Mouse (Mus musculus): ENCODE results near the gene Micall2.

Gene Micall2

DNA sequence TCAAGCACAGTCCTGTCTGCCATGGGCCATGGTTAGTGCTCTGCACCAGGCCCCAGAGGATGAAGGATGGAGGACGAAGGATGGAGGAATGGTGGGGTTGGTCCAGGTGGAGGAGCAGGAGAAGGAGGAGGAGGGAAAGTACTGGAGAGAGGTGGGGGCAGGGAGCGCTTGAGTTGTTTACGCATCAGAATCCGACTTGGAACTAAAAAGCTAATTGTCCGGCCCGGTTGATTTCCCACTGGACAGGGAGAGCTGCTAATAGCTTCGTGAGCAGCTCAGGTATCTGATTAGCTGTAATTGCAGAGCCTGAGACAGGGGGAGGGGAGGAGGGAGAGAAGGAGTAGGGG is 53.5 kb downstream of the Micall2 start:
- DNase-seq (ENCODE audit: low spot score in 2 of 2) = no peak

DNA sequence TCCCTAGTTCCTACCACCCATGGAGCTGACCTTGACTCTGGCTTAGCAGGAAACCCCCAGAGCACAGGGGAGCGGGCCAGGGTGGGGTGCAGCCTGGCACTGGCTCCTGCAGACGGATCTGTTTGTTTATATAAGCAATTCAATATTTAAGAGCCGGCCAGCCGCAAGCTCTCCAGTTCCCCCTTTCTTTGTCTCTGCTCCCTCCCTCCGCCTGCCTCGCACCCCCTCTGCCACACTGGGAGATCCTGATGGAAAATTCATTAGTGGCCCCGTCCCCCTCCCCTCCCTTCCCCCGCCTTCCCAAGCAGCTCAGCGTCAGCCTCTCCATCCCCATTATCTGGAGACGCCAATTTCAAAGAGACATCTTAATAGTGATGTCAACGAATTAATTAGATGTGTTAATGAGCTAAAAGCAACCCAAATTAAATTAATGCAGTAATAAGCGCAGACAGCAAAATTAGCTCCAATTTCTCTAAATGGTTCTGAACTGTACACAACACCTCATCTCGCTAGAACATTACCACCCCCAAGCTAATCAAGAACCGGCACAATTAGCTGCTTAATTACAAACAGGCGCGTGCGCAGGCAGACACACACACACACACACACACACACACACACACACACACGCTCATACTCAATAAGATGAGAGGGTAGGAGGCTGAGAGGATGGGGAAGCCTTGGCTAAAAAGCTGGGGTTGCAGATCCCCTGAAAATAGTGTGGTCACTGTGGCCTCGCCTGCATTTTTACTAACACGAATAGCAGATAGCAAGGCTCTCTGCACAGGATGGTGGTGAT is 54.1 kb downstream of the Micall2 start:
- no peak for DNase-seq (ENCODE audit: low spot score in 2 of 2)

DNA sequence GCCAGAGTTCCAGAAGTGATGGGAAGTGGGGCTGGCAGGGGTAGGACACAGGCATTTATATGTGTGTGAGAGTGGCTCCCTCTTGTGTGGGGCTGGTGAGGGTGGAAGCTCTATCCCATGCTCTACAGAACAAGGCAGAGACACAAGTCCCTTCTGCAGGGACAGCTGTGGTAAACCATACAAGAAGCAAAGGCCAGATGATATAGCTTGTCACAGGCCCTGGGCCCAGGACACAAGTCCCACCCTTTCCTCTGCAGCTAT is 60.5 kb downstream of the Micall2 start:
- no peak for DNase-seq (ENCODE audit: low spot score in 2 of 2)

DNA sequence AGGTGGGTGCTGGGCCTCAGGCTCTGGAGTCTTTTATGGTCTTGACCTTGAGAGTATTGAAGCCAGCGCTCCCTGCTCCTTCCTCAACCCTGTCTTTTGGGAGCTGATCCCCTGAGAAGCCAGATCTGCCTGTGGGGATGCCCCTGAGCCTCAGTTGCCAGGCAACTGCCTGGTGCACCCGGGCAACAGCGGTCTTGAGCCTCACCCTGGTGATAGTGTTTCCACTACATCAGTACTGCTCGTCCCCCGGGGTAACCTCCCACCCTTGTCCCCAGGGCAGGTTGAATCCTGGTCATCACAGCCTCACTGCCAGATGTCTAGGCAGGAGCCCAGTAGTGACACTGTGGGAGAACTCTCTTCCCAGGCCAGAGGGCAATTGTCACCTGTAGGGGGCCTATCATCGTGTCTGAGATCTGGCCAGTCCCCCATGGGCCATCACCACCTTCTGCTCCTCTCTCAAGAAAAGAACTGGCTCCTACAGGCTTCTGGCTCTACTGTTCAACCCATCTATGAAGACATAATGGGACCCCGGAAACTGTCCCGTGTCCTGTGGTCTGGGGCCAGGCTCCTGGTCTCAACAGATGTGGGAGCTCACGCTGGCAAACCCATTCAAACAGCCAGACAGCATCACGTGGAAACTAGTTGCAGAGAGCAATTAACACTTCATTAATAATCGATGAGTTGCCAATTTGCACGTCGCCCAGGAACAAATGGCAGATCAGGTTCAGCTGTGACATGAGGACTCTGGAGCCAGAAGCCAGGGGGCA is 61.0 kb downstream of the Micall2 start:
- no peak for DNase-seq (ENCODE audit: low spot score in 2 of 2)

DNA sequence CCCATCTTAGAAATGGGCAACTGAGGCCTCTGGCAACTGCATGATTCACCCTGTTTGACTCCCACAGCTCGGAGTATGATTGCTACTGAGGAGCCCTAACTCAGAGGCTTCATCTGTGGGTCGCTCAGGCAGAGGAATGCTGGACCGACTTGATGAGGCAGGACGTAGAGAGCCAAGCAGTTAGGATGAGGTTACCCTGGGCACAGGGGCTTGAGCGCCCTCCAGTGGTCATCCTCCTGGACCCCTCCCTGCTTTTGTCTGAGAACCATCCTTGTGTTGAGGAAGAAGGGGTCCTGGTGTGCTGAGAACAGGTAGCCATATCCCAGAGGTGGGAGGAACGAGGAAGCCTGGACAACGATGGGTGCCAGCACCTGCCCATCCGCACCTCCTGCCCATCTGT is 66.8 kb downstream of the Micall2 start:
- DNase-seq (ENCODE audit: low spot score in 2 of 2) = no peak

DNA sequence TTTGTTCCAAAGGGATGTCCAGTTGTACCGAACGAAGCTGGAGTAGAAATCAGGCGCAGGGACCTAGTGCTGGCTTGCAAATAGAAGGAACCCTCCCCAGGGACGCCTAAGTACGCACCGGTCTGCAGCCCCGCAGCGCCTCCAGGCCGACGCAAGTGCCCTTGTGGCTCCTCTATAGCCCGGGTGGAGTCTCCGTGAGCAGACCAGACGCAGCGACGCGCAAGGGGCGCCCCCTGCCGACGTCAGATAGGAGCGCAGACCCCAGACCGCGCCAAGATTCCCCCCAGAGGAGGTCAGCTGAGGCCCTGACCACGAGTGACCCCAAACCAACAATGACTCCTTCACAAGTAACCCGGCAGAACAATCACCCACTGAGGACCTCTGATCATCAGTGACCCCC is 67.6 kb downstream of the Micall2 start:
- DNase-seq (ENCODE audit: low spot score in 2 of 2) = peak; percentile 33 to 47

DNA sequence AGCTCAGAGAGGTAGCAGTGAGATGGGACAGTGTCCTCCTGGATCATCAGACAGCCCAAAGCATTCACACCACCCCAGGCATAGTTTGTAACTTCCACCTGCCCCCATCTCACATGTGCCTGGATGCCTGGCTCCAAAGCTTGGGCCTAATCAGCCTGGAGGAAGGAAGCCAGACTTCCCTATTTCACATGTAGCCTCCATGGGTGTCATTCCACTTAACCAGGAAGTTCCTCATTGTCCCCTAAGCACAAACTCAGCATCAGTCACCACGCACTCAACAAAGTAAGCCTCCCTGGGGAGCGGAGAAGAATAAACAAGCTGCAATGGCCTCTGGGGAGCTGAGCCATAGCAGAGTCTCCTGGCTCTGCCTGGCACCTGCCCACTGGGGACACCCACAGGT is 69.6 kb downstream of the Micall2 start:
- no peak for DNase-seq (ENCODE audit: low spot score in 2 of 2)

DNA sequence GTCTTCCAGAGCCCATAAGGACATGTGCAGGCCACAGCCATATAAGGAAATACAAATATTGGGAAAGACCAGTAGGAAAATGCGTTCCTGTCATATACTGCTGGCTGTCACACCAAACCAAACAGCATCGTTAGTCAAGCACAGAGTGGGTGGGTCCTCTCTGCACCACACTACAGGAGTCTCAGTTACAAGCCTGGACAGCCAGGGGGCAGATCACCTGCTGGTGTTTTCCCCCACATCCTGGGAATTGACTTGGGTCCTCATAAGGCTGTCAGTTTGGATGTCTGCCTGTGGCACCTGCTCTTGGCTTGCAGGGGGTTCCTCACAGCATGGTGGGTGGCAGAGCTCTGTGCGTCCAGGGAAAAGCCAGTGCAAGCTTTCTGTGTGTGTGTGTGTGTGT is 70.8 kb downstream of the Micall2 start:
- DNase-seq (ENCODE audit: low spot score in 2 of 2) = no peak

DNA sequence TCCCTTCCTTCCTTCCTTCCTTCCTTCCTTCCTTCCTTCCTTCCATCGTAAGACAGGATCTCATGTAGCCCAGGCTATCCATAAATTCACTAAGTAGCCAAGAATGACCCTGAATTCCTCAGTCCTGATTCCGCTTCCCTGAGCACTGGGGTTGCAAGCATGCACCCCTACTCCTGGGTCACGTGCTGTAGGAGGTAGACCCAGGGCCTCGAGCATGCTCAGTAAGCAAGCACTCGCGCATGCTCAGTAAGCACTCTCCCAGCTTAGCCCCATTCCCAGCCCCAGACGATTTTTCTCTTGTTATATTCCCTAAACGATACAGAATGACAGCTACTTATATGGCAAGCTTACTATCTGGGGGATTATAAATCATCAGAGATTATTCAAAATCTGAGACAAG is 74.4 kb downstream of the Micall2 start:
- DNase-seq (ENCODE audit: low spot score in 2 of 2) = no peak

DNA sequence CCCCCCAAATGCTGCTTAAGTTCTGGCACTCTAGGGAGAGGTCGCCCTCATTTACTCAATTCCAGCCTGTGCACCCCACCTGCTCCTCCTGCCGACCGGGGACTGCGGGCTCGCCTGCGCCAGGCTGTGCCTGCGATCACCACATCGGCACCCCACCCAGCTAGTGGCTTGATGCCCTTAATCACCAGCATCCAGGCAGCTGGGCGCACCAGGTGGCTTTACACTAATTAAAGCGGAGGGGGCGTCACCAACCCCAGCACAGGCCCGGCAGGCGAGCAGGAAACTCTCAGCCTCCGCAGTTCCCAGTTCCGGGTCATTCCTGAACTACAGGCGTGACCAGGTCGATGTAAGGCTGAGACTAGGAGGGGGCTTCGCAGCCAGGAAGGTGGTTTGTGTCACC is 76.8 kb downstream of the Micall2 start:
- DNase-seq (ENCODE audit: low spot score in 2 of 2) = no peak

DNA sequence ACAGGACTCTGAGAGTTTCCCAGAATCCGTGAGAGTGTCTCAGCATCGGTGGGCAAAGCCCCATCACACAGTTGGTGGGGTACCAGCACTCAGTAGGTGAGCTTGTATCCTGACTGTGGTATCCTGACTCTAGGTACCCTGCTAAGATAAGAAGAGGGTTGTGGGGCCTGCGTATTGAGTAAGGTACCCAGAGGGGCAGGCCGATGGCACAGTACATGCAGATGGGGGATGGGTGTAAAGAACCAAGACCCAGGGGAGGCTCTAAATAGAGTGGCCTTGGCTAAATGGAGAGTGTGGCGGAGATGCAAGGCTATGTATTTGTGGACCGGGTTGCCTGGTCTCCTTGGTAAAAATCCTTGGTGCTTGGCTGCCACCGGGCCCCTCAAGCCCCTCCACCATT is 77.3 kb downstream of the Micall2 start:
- DNase-seq (ENCODE audit: low spot score in 2 of 2) = no peak

DNA sequence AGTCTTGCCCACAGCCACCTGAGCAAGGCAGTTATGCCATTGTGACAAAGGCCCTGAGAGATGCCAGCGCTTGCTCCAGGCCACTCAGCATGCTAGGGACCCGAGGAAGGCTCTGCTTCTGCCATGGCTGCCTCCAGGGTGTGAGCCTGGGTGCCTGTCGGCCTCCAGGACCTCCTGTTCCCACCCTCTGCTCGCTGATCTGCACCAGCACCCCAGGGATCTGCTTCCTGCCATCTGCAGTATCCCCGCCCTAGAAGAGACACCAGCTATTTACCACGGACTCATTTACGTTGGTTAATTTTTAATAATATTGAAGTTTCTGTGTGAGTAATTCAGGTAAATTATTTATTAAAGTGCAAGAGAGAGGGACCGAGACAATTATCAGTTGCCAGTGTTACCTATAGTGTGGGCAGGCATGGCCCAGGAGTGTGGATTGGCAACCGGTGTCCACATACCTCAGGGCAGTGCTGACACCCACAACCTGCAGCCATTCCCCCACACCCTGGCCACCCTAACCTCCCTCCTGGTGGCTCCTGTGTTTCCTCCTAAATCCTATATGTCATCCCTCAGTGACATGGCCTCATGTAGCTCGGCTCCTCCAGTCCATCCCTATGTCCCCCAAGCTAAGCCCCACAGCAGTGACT is 78.1 kb downstream of the Micall2 start:
- no peak for DNase-seq (ENCODE audit: low spot score in 2 of 2)

Measured in frontal cortex, postnatal 36 days (tissue).